Mouse (Mus musculus): ENCODE measurements at regions not wholly inside any gene's neighbourhood (a gene's known extent, or its start where the extent isn't known, plus 50 kb on each side); places are given as distances from the start of the nearest gene placed in this dataset.

GRCm38 (mm10) chr12:27564641-27565306 is 222.4 kb upstream of the Sox11 start:
- Histone ChIP-seq H3K9me3 (replicated peaks) (no peaks in the 10 kb centered on the region), H3K4me3 (no peak overlapping the region), H3K27me3 (replicated peaks) (no peaks in the 10 kb centered on the region), H3K36me3 (no peaks in the 10 kb centered on the region), H3K9ac (no peak overlapping the region), H3K27ac (no peak overlapping the region), H3K4me1 (no peaks in the 10 kb centered on the region), H3K4me2 (no peak overlapping the region)
- WGBS (ENCODE audit: insufficient replicate concordance), result 64% methylated on average over 5 of the region's 5 CpGs
- no peak for ATAC-seq

- Histone ChIP-seq H3K27ac (no peak overlapping the region), H3K27me3 (replicated peaks) (no peaks in the 10 kb centered on the region), H3K4me1 (no peaks in the 10 kb centered on the region), H3K4me2 (no peak overlapping the region), H3K4me3 (no peak overlapping the region), H3K36me3 (no peaks in the 10 kb centered on the region), H3K9ac (no peak overlapping the region), H3K9me3 (replicated peaks) (no peaks in the 10 kb centered on the region)
- 56% methylated on average over 3 of the region's 3 CpGs for whole genome bisulfite sequencing (ENCODE audit: insufficient replicate concordance)
- no peak for ATAC-seq
These were observed 221.5 kb upstream of the Sox11 start for GRCm38 (mm10) chr12:27563900-27564299.

- ATAC-seq, result no peak
- WGBS (ENCODE audit: insufficient replicate concordance), result 56% methylated on average over 1 of the region's 1 CpGs
- H3K9me3 ChIP-seq (replicated peaks), result no peaks in the 10 kb centered on the region
- no peaks in the 10 kb centered on the region for H3K27me3 ChIP-seq (replicated peaks)
- no peak overlapping the region for H3K27ac ChIP-seq
- no peaks in the 10 kb centered on the region for H3K4me1 ChIP-seq
- H3K4me2 ChIP-seq, result no peak overlapping the region
- H3K4me3 ChIP-seq, result no peak overlapping the region
- no peaks in the 10 kb centered on the region for H3K36me3 ChIP-seq
- H3K9ac ChIP-seq, result no peak overlapping the region
These were observed 210.4 kb upstream of the Sox11 start for GRCm38 (mm10) chr12:27552809-27553208.

- H3K27me3 ChIP-seq (replicated peaks), result no peaks in the 10 kb centered on the region
- ATAC-seq, result no peak
- no peak overlapping the region for H3K27ac ChIP-seq
- no peak overlapping the region for H3K9ac ChIP-seq
- no peaks in the 10 kb centered on the region for H3K9me3 ChIP-seq (replicated peaks)
- no peak overlapping the region for H3K4me2 ChIP-seq
- no peaks in the 10 kb centered on the region for H3K4me1 ChIP-seq
- no peak overlapping the region for H3K4me3 ChIP-seq
- H3K36me3 ChIP-seq, result no peaks in the 10 kb centered on the region
- 54% methylated on average over 4 of the region's 4 CpGs for WGBS (ENCODE audit: insufficient replicate concordance)
These were observed 195.8 kb upstream of the Sox11 start for GRCm38 (mm10) chr12:27538210-27538609.

DNA sequence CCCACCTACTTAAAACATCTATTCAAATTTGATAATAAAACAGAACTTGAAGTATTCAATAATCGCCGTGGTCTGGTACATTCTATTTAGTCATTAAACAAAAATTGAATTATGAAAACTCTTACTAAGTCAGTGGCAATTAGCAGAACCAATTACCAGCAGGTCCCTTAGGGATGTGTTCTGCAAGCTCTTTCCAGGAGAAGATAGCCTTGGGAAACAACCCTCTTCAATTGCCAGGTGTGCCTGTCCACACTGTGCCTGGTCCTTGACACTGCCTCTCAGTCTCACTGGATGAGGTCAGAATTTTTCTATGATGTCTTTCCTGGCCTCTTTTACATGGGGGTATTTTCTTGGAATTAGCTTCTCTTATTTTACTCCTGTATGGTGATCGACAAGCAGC is 195.1 kb upstream of the Sox11 start:
- Histone ChIP-seq H3K27me3 (replicated peaks) (no peaks in the 10 kb centered on the region), H3K9me3 (replicated peaks) (no peaks in the 10 kb centered on the region), H3K36me3 (no peaks in the 10 kb centered on the region), H3K4me3 (no peak overlapping the region), H3K27ac (no peak overlapping the region), H3K9ac (no peak overlapping the region), H3K4me2 (no peak overlapping the region), H3K4me1 (no peaks in the 10 kb centered on the region)
- no peak for ATAC-seq
- WGBS (ENCODE audit: insufficient replicate concordance), result 86% methylated on average over 3 of the region's 3 CpGs

DNA sequence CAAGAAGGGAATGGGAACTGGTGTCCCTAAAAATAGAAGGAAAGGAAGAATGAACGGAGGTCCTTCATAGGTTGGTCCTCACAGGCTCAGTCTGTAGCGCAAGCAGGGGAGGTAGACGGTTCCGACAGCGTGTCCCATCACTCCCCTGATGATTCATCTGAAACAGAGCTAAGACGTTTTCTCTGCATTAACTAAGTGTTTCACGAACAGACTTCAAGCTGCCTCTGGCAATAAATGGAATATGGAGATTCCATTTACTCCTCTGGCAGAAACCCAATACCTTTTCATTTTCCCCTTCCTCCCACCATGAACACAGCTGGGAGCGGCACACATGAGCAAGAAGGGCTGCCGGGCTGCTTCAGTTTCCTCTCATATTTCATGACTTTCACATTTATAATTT is 194.6 kb upstream of the Sox11 start:
- no peaks in the 10 kb centered on the region for H3K36me3 ChIP-seq
- 66% methylated on average over 9 of the region's 9 CpGs for WGBS (ENCODE audit: insufficient replicate concordance)
- no peaks in the 10 kb centered on the region for H3K4me1 ChIP-seq
- no peak overlapping the region for H3K4me3 ChIP-seq
- no peak overlapping the region for H3K27ac ChIP-seq
- no peaks in the 10 kb centered on the region for H3K9me3 ChIP-seq (replicated peaks)
- no peak overlapping the region for H3K9ac ChIP-seq
- no peak for ATAC-seq
- H3K27me3 ChIP-seq (replicated peaks), result no peaks in the 10 kb centered on the region
- H3K4me2 ChIP-seq, result no peak overlapping the region

- H3K36me3 ChIP-seq, result no peaks in the 10 kb centered on the region
- H3K9me3 ChIP-seq (replicated peaks), result no peaks in the 10 kb centered on the region
- no peaks in the 10 kb centered on the region for H3K27me3 ChIP-seq (replicated peaks)
- H3K4me2 ChIP-seq, result no peak overlapping the region
- 35% methylated on average over 2 of the region's 2 CpGs for WGBS (ENCODE audit: insufficient replicate concordance)
- ATAC-seq, result no peak
- H3K4me3 ChIP-seq, result no peak overlapping the region
- no peaks in the 10 kb centered on the region for H3K4me1 ChIP-seq
- no peak overlapping the region for H3K27ac ChIP-seq
- no peak overlapping the region for H3K9ac ChIP-seq
These were observed 183.2 kb upstream of the Sox11 start for GRCm38 (mm10) chr12:27525604-27526003.

DNA sequence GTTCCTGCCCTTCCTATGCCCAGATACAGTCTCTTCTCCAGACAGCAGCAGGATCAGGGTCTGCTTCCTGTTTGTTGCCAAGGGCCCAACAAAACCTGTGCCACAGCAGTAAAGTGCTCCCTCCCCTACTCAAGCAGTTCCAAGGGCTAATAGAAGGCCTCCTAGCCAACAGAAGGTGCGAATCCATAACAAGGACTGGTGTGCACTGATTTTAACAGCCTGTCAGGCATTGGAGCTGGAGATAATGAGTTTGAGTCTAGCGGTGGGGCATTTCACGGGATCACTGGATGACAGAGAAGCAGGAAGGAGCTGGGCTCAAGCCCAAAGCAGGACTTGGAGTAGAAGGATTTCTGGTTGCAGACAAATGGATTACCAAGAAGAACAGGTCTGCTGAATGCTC is 170.9 kb upstream of the Sox11 start:
- H3K27ac ChIP-seq, result no peak overlapping the region
- no peak for ATAC-seq
- H3K27me3 ChIP-seq (replicated peaks), result no peaks in the 10 kb centered on the region
- no peaks in the 10 kb centered on the region for H3K9me3 ChIP-seq (replicated peaks)
- H3K36me3 ChIP-seq, result no peaks in the 10 kb centered on the region
- no peaks in the 10 kb centered on the region for H3K4me1 ChIP-seq
- H3K9ac ChIP-seq, result no peak overlapping the region
- H3K4me3 ChIP-seq, result no peak overlapping the region
- WGBS (ENCODE audit: insufficient replicate concordance), result 73% methylated on average over 3 of the region's 3 CpGs
- H3K4me2 ChIP-seq, result no peak overlapping the region

DNA sequence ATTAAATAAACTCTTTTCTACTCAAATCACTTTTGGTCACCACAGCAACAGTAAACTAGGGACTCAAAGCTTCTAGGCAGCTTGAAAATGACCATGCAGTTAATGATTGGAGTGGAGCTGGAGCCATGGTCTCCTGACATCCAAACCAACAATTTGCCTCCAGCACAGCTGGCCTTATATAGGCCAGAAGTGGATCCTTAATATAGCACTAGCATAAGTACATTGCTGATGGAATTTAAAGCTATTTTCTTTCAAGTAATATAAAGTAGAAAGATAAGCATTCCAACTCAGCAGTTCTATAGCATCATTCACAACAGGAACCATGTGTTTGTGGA is 165.8 kb upstream of the Sox11 start:
- Histone ChIP-seq H3K9me3 (replicated peaks) (no peaks in the 10 kb centered on the region), H3K27me3 (replicated peaks) (no peaks in the 10 kb centered on the region), H3K27ac (no peak overlapping the region), H3K4me1 (no peaks in the 10 kb centered on the region), H3K36me3 (no peaks in the 10 kb centered on the region), H3K9ac (no peak overlapping the region), H3K4me2 (no peak overlapping the region), H3K4me3 (no peak overlapping the region)
- no peak for ATAC-seq

GRCm38 (mm10) chr12:27507523-27508225 is 165.3 kb upstream of the Sox11 start:
- ATAC-seq, result no peak
- Histone ChIP-seq H3K27ac (no peak overlapping the region), H3K36me3 (no peaks in the 10 kb centered on the region), H3K4me2 (no peak overlapping the region), H3K4me1 (no peaks in the 10 kb centered on the region), H3K27me3 (replicated peaks) (no peaks in the 10 kb centered on the region), H3K9me3 (replicated peaks) (no peaks in the 10 kb centered on the region), H3K4me3 (no peak overlapping the region), H3K9ac (no peak overlapping the region)
- 41% methylated on average over 5 of the region's 5 CpGs for WGBS (ENCODE audit: insufficient replicate concordance)

GRCm38 (mm10) chr12:27502716-27503486 is 160.5 kb upstream of the Sox11 start:
- 24% methylated on average over 6 of the region's 6 CpGs for WGBS (ENCODE audit: insufficient replicate concordance)

GRCm38 (mm10) chr12:27500516-27500915 is 158.1 kb upstream of the Sox11 start:
- Histone ChIP-seq H3K36me3 (no peaks in the 10 kb centered on the region), H3K4me1 (no peaks in the 10 kb centered on the region), H3K4me3 (no peak overlapping the region), H3K27me3 (replicated peaks) (no peaks in the 10 kb centered on the region), H3K27ac (no peak overlapping the region), H3K9me3 (replicated peaks) (no peaks in the 10 kb centered on the region), H3K4me2 (no peak overlapping the region), H3K9ac (no peak overlapping the region)
- ATAC-seq, result no peak
- 46% methylated on average over 5 of the region's 5 CpGs for WGBS (ENCODE audit: insufficient replicate concordance)

More at GRCm38 (mm10) chr12:27502716-27503486, 160.5 kb upstream of the Sox11 start:
- Histone ChIP-seq H3K9me3 (replicated peaks) (no peaks in the 10 kb centered on the region), H3K36me3 (no peaks in the 10 kb centered on the region), H3K9ac (no peak overlapping the region), H3K4me3 (no peak overlapping the region), H3K27me3 (replicated peaks) (no peaks in the 10 kb centered on the region), H3K27ac (no peak overlapping the region), H3K4me2 (no peak overlapping the region), H3K4me1 (no peaks in the 10 kb centered on the region)
- ATAC-seq, result no peak
